Mouse (Mus musculus) CH12.LX (cell line): Measurements from ENCODE around the gene Eya2. TPM values are rescaled to one million over a fixed set of nuclear protein-coding genes. Genes with fewer than 3 reads are reported as not detected.

ENCODE experiments used
- DNase-seq: peaks from one replicate; pipeline ENCODE4 v3.0.0-alpha.2; 2013; ENCODE audit errors: extremely low read depth
- H3K27ac ChIP-seq: 2 replicates; pipeline ENCODE4 v1.5.1; 2012; ENCODE audit warnings: low read depth, mild to moderate bottlenecking, control low read depth, moderate library complexity; ENCODE audit not compliant: insufficient read depth
- H3K27me3 ChIP-seq: replicated peaks from 2 replicates; pipeline ENCODE3; 2012; ENCODE audit warnings: inconsistent platforms
- H3K36me3 ChIP-seq, 2 experiments: replicated peaks in 1 of 2; 2 replicates each; pipeline versions ENCODE3 to v1.6.1; 2012; ENCODE audit warnings: inconsistent platforms in 1 of 2, low read length in 1 of 2, mild to moderate bottlenecking in 1 of 2, mixed read lengths in 1 of 2, moderate library complexity in 1 of 2; ENCODE audit not compliant: control insufficient read depth in 1 of 2, insufficient read depth in 1 of 2
- H3K4me1 ChIP-seq, 2 experiments: 2 replicates each; pipeline ENCODE4 v1.6.1; 2012; ENCODE audit warnings: inconsistent platforms in 1 of 2, moderate library complexity in 1 of 2; ENCODE audit not compliant: insufficient read depth in 2 of 2, control insufficient read depth in 1 of 2
- H3K4me2 ChIP-seq: 2 replicates; pipeline ENCODE4 v1.6.1; 2012; ENCODE audit warnings: low read depth, mild to moderate bottlenecking, control low read depth; ENCODE audit not compliant: poor library complexity, insufficient read depth, severe bottlenecking
- H3K4me3 ChIP-seq, 3 experiments: fragments of 150-350 bp in 1 of 3; sonication (generic) in 1 of 3; replicated peaks in 1 of 3; 2 replicates each; pipeline versions ENCODE3 to v1.5.1; 2011 to 2012; ENCODE audit warnings: low read depth in 2 of 3, low read length in 2 of 3, mild to moderate bottlenecking in 2 of 3, moderate library complexity in 2 of 3, control low read depth in 1 of 3, improper control_type of control experiment in 1 of 3, inconsistent platforms in 1 of 3, mixed read lengths in 1 of 3; ENCODE audit not compliant: poor library complexity in 1 of 3
- H3K79me2 ChIP-seq: replicated peaks from 2 replicates; pipeline ENCODE4 v1.6.1; 2012; ENCODE audit warnings: mild to moderate bottlenecking, moderate library complexity; ENCODE audit not compliant: control insufficient read depth, poor library complexity, insufficient read depth, severe bottlenecking; ENCODE audit errors: extremely low read depth
- H3K9ac ChIP-seq: 2 replicates; pipeline ENCODE4 v1.6.1; 2012; ENCODE audit warnings: low read depth, mild to moderate bottlenecking, control low read depth, moderate library complexity; ENCODE audit not compliant: insufficient read depth
- H3K9me3 ChIP-seq: replicated peaks from 2 replicates; pipeline ENCODE3; 2012; ENCODE audit warnings: low read length, inconsistent platforms, mixed read lengths
- ELF1 ChIP-seq: IDR thresholded peaks from 2 replicates; pipeline ENCODE4 v1.6.1; 2014; ENCODE audit warnings: low read depth, mild to moderate bottlenecking, inconsistent platforms, low read length, improper control_type of control experiment
- ETS1 ChIP-seq: conservative IDR thresholded peaks from 2 replicates; pipeline ENCODE4 v1.6.1; 2012; ENCODE audit warnings: low read depth, mild to moderate bottlenecking, inconsistent platforms, low read length, improper control_type of control experiment, moderate library complexity
- GABPA ChIP-seq: IDR thresholded peaks from 2 replicates; pipeline ENCODE4 v1.6.1; 2012; ENCODE audit warnings: low read depth, low read length, improper control_type of control experiment, inconsistent platforms; ENCODE audit not compliant: insufficient replicate concordance
- JUN ChIP-seq: IDR thresholded peaks from 2 replicates; pipeline ENCODE4 v1.6.1; 2011; ENCODE audit warnings: low read depth, mild to moderate bottlenecking, low read length, improper control_type of control experiment, moderate library complexity; ENCODE audit not compliant: insufficient read depth
- JUND ChIP-seq: conservative IDR thresholded peaks from 2 replicates; pipeline ENCODE4 v1.6.1; 2011; ENCODE audit warnings: low read depth, low read length, improper control_type of control experiment
- MAZ ChIP-seq: IDR thresholded peaks from 2 replicates; pipeline ENCODE4 v1.6.1; 2012; ENCODE audit warnings: low read depth, mild to moderate bottlenecking, inconsistent platforms, low read length, improper control_type of control experiment, moderate library complexity
- MEF2A ChIP-seq: IDR thresholded peaks from 2 replicates; pipeline ENCODE4 v1.6.1; 2014; ENCODE audit warnings: low read depth, mild to moderate bottlenecking, inconsistent platforms, low read length, improper control_type of control experiment, borderline replicate concordance
- POLR2A ChIP-seq: IDR thresholded peaks from 2 replicates; pipeline ENCODE4 v1.6.1; 2011; ENCODE audit warnings: low read depth, mild to moderate bottlenecking, improper control_type of control experiment, low read length
- SMC3 ChIP-seq: IDR thresholded peaks from 2 replicates; pipeline ENCODE4 v1.6.1; 2011; ENCODE audit warnings: low read depth, low read length, improper control_type of control experiment
- TBP ChIP-seq: conservative IDR thresholded peaks from 2 replicates; pipeline ENCODE4 v1.6.1; 2011; ENCODE audit warnings: low read depth, low read length, improper control_type of control experiment
- UBTF ChIP-seq: IDR thresholded peaks from 2 replicates; pipeline ENCODE4 v1.6.1; 2012; ENCODE audit warnings: low read depth, mild to moderate bottlenecking, inconsistent platforms, low read length, improper control_type of control experiment, moderate library complexity
- USF2 ChIP-seq: conservative IDR thresholded peaks from 2 replicates; pipeline ENCODE4 v1.6.1; 2011; ENCODE audit warnings: low read depth, low read length, improper control_type of control experiment
- ZC3H11A ChIP-seq: IDR thresholded peaks from 2 replicates; pipeline ENCODE4 v1.6.1; 2012; ENCODE audit warnings: low read depth, mild to moderate bottlenecking, inconsistent platforms, low read length, improper control_type of control experiment
- dilution Hi-C: fragments of 300-500 bp; cut with MboI; formaldehyde crosslinking; loops from 2 replicates; pipeline ENCODE4 v1.14.3; 2020; ENCODE audit warnings: low sequenced_read_pairs; ENCODE audit not compliant: extremely low pct_unique_long_range_greater_than_20kb, extremely low pct_ligation_motif_present
- in situ Hi-C: fragments of 300-500 bp; cut with MboI; formaldehyde crosslinking; loops from 3 replicates; pipeline ENCODE4 v1.14.3; 2019; ENCODE audit warnings: low sequenced_read_pairs, low pct_ligation_motif_present, low pct_unique_long_range_greater_than_20kb, mixed read lengths
- polyA plus RNA-seq: library from polyadenylated mRNA; unstranded; fragments of >175 nt; gene quantifications from 2 replicates; pipeline ENCODE4 v1.2.1, GENCODE M21; 2012; ENCODE audit warnings: low read depth; ENCODE audit not compliant: insufficient read length
- total RNA-seq, 2 experiments: library from RNA; depleted of rRNA; stranded (reverse); fragments of 300-350 nt in 1 of 2; fragments of >200 nt in 1 of 2; gene quantifications; 2 replicates each; pipeline ENCODE4 v1.2.3; 2012 to 2014

Eya2 gene
- total and polyA plus RNA-seq, 3 experiments = not detected

- Histone ChIP-seq H3K9ac (no peak overlapping the region), H3K36me3 (peaks cover 79 to 88% of the 10 kb centered on the region in 2 experiments), H3K27ac (no peak overlapping the region), H3K4me1 (peaks cover 15 to 43% of the 10 kb centered on the region in 2 experiments), H3K9me3 (no peaks in the 10 kb centered on the region), H3K27me3 (no peaks in the 10 kb centered on the region), H3K4me2 (no peak overlapping the region), H3K4me3 (no peak overlapping the region), H3K79me2 (peaks cover 25% of the 10 kb centered on the region; the same call in 1 of the 2 replicates)
- TF ChIP-seq USF2 (no peak), UBTF (no peak), POLR2A (no peak), ETS1 (no peak), TBP (no peak), MAZ (no peak), MEF2A (no peak), JUND (no peak), ELF1 (no peak), JUN (no peak), GABPA (no peak)
- dilution Hi-C loops = no loop called here
- DNase-seq = no peak
- in situ Hi-C loops = no loop called here
Measured at GRCm38 (mm10) chr2:165808179-165808975, 213.5 kb downstream of the Eya2 start.

- Histone ChIP-seq H3K27ac (no peak overlapping the region), H3K4me3 (no peak overlapping the region), H3K79me2 (peaks cover 25% of the 10 kb centered on the region; the same call in 1 of the 2 replicates), H3K36me3 (peaks cover 83 to 93% of the 10 kb centered on the region in 2 experiments), H3K27me3 (no peaks in the 10 kb centered on the region), H3K4me2 (no peak overlapping the region), H3K4me1 (peaks cover 19 to 50% of the 10 kb centered on the region in 2 experiments), H3K9me3 (no peaks in the 10 kb centered on the region), H3K9ac (no peak overlapping the region)
- DNase-seq = no peak
- dilution Hi-C loops = no loop called here
- in situ Hi-C loops = no loop called here
- TF ChIP-seq ZC3H11A = no peak
- TF ChIP-seq USF2 = no peak
- no peak for TF ChIP-seq SMC3
Measured at GRCm38 (mm10) chr2:165809091-165809490, 214.3 kb downstream of the Eya2 start.
